Mouse (Mus musculus): ENCODE measurements around the gene Znhit1.
A peak's percentile ranks its signal among the peaks of the same experiment; 100 is the strongest.

Gene Znhit1

GRCm38 (mm10) chr5:136987934-136988271 is at the start of gene Znhit1:
Gene Znhit1, minus strand, starts transcription at chr5:136988021.
- no peak for DNase-seq

DNA sequence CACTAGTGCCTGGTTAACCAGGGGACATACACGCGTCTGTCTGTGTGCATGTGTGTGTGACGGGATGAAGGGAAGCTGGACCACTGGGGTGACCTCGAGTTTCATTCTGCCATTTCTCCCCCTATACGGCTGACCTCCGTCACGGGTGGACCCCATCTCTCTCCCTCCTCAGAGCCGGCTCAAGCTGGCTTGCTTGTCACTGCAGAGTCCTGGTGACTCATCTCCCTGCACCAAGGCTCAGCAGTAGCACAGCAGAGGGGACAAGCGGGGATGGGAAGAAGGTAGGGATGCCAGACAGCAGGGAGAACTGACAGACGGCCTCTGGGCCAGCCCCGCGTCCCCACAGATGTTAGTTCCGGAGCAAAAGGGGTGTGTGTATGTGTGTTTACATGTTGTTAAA is 48.4 kb upstream of the Znhit1 start:
- DNase-seq, result no peak

DNA sequence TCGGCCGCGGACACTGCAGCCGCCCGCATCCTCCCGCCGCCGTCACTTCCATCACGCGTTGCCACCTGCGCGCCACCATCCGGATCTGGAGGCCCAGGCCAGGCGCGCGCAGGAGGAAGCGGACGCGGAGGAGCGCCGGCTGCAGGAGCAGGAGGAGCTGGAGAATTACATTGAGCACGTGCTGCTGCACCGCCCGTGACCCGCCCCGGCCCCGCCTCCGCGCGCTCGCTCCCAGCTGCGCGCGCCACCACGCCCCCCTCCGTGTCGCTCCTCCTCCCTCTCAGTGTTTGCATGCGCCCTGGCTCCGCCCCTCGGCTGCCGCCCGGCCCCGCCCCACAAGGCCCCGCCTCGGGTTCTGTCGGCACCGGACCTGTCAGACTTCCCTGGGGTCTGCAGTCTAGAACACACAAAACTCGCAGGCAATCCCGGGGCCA is 44.8 kb upstream of the Znhit1 start:
- DNase-seq, result peak; percentile 82 to 87

DNA sequence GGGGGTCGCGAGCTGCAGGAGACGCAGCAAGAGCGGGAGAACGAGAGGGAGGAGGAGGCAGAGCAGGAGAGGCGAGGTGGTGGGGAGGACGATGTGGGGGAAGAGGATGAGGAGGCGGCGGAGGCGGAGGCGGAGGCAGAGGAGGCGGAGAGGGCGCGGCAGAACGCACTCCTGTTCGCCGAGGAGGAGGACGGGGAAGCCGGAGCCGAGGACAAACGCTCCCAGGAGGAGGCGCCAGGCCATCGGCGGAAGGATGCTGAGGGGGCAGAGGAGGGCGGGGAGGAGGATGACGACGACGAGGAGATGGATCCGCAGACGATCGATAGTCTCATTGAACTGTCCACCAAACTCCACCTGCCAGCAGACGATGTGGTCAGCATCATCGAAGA is 44.2 kb upstream of the Znhit1 start:
- DNase-seq, result no peak

GRCm38 (mm10) chr5:137031076-137032032 is 43.5 kb upstream of the Znhit1 start:
- DNase-seq, result peak in 1 of 2 experiments; percentile 19

GRCm38 (mm10) chr5:137030416-137030810 is 42.6 kb upstream of the Znhit1 start:
- no peak for DNase-seq

DNA sequence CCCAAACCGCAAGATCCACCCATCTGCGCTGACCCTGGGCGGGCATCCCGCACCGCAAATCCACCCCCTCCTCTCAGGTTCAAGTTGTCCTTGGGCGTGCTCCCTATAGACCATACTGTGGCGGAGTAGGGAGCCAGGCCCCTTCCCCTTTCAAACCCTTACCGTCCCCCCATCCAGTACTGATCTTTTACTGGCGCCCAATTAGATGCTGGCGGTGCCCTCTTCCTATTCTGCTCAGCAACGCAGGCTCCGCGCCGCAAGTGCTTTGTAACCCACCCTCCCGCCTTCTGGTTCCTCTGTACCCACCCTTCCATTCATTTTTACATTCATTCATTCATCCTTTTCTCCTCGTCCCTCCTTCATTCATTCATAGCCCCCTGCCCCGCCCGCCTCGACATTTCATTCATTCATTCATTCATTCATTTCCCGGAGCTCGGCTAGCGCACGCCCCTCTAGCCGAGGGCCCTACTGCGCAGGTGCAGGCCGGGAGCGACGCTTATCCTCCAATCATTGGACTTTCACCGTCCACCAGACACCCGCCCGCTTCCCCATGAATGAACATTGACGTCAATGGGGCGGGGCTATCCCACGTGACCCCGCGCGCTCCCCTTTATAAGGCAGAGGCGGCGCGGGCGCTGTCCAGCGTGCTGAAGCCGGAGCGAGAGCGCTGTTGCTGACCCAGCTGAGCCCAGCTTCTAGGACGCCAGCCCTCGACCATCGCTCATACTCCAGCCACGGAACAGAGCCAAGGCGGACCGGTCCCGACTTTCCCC is 42.0 kb upstream of the Znhit1 start:
- DNase-seq, result peak; percentile 93 to 97

DNA sequence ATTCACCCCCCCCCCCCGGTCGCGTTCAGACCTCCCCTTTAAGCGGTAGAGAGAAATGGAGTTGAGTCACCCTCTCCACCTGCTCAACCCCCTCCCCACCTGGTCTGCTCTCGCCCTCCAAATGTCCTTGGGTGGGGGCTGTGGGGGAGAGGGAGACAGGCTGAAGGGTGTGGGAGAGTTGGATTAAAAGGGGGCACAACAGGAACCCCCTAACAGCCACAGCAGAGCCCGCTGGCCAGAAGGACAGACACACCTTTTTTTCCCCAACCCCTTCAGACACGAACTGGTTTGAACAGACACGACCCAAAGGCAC is 41.4 kb upstream of the Znhit1 start:
- DNase-seq, result no peak

- no peak for DNase-seq
Measured at GRCm38 (mm10) chr5:137028561-137029272, 40.9 kb upstream of the Znhit1 start.

DNA sequence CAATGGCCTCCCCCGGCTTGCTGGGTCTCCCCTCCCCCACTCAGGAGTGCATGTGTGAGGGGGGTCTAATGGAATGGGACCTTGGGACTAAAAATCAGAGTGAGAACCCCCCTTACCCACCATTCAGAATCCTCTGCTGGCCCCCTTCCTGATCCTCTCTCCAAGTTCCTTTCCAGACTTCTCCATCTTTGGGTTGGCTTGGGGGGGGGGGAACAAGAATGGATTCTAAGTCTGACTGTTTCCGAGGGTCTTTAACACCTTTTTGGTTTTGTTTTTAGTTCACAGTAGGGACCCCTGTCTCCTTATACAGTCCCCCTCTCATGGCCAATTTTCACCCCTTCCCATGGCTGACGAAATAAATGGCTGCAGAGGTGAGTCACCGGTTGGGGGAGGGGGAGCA is 38.3 kb upstream of the Znhit1 start, which contains the start of gene Vgf:
Gene Vgf (plus strand): TSS at position 301 of the 400 bp plus-strand sequence.
- DNase-seq, result no peak

DNA sequence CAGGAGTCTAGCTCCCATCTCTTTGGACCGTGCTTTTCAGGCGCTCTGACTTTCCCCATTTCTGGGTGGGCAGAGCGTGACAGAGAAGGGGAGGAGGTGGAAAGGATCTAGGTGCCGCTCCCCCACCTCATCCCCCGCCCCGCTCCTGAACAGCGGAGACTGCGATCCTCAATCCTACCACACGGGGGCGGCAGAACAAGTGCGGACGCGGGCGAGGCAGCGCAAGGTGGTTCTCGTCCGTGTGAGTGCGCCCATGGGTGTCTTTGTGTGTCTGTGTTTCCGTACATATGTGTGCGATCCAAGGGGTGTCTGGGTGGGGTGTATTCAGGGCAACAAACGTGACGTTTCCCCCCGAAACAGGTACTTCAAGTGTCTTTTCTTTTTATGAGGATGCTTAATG is 37.3 kb upstream of the Znhit1 start:
- peak; percentile 27 to 70 for DNase-seq

DNA sequence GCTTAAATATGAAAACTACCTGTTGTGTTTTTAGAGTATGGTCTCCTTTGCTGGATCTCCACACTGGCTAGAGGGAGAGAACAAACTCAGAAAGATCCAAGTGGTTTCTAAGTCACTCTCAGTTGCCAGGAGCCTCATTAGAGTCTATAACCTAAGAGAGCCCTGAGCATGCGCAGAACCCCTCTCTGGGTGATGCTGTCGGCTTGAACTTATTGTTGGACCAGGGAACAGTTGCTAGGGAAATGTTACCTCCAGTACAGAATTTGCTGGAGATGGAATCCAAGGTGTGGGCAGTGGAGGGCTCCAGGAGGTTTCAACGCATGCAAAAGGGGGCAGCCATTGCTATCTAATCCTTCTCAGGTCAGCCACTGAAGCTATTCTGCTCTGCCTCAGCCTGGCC is 36.5 kb upstream of the Znhit1 start:
- no peak for DNase-seq

DNA sequence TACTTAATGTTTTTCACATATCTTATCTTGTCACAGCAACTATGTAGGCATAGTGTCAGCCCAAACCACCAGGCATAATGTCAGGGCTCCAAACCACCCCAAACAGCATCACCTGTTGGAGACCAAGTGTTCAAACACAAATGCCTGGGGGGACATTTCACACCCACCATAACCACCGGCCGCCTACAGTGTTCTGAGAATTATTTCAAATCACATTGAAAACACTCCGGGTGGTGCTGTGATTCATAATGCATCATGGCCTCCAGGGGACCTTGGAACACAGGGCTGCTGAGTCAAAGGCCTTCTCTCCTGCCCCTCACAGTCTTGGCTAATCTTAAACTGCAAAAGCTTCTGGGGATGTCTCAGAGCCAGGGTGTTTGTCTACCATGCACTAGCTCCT is 28.1 kb upstream of the Znhit1 start:
- DNase-seq, result no peak

GRCm38 (mm10) chr5:137012401-137012950 is 24.7 kb upstream of the Znhit1 start:
- no peak for DNase-seq

- DNase-seq, result peak in 1 of 2 experiments; percentile 75
Measured at GRCm38 (mm10) chr5:137009988-137010387, 22.2 kb upstream of the Znhit1 start.

GRCm38 (mm10) chr5:137007276-137007675 is 19.5 kb upstream of the Znhit1 start:
- DNase-seq, result no peak

DNA sequence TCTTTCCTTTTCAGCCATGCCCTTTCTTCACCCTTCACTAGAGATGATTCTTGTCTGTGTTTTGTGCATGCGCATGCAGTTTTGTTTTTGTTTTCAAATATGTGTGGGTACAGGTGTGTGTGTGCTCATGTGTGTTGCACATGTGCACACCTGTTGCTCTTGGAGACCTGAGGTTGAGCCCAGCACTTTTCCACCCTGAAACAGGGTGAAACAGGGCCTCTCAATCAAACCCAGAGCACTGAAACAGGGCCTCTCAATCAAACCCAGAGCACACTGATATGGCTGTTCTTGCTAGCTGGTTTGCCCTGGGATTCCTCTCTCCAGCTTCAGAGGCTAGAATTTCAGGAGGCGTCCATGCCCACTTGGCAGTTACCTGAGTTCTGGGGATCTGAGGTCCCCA is 12.8 kb upstream of the Znhit1 start:
- DNase-seq, result no peak

GRCm38 (mm10) chr5:136999449-136999848 is 11.6 kb upstream of the Znhit1 start:
- DNase-seq, result no peak

DNA sequence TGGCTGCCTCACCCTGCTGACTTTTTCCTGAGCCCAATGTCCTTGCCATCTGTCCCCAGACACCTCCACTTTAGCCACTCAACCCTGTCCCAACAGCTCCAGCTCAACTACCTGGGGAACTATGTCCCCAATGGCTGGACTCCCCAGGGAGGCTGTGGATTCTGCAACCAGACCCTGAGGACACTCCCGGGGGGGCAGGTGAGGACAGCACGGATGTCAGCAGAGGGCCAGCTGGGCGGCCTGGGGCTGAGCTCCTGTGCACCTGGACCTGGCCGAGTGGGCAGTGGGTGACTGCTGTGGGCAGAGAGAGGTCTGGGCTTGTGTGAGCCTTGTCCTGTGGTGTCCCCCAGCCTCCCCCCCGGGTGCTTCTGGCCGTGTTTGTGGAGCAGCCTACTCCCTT is 2.0 kb upstream of the Znhit1 start:
- no peak for DNase-seq

DNA sequence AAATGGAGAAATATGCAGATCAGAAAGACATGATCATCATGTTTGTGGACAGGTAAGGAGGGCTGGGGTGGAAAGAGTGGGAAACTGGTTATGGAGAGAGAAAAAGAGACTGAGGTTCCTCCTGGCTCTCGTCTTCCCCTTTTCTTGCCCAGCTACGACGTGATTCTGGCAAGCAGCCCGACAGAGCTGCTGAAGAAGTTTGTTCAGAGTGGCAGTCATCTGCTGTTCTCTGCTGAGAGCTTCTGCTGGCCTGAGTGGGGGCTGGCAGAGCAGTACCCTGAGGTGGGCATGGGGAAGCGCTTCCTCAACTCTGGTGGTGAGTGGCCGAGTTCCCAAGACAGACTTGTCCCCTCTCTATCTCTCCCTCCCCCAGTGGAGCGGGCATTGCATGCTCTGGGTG is 599 bp upstream of the Znhit1 start:
- DNase-seq, result no peak

- DNase-seq, result peak; percentile 77 to 79
Measured at GRCm38 (mm10) chr5:136987138-136987933, 485 bp downstream of the Znhit1 start.

GRCm38 (mm10) chr5:136986695-136987137 is 1.1 kb downstream of the Znhit1 start, which contains the start of gene Plod3:
Gene Plod3, plus strand, starts transcription at chr5:136987019.
- peak; percentile 97 for DNase-seq
